Mouse (Mus musculus): Measurements from ENCODE around the gene Cfap36. TPM values are rescaled to one million over a fixed set of nuclear protein-coding genes. Genes with fewer than 3 reads are reported as not detected.
A peak's percentile ranks its signal among the peaks of the same experiment; 100 is the strongest.

Gene Cfap36
- polyA plus RNA-seq (2012; rRNA removed): 2.0 and 2.1 TPM in 2 replicates

GRCm38 (mm10) chr11:29246883-29247650 is at the start of gene Cfap36:
Gene Cfap36 (minus strand): TSS chr11:29247409.
- DNase-seq (ENCODE audit: low read depth in 1 of 2, low spot score in 2 of 2): peak; percentile 85 to 95
- WGBS: under 1% methylated on average over 53 of the region's 53 CpGs

GRCm38 (mm10) chr11:29287305-29287704 is 40.1 kb upstream of the Cfap36 start:
- TF ChIP-seq POLR2A (IDR thresholded peaks at IDR 0.05; ENCODE audit: low read depth, low read length) (no peak), CTCF (IDR thresholded peaks at IDR 0.05; ENCODE audit: extremely low read depth, insufficient read depth, insufficient read length, insufficient replicate concordance) (no peak)

More at GRCm38 (mm10) chr11:29246883-29247650, at the start of gene Cfap36:
- H3K27me3 ChIP-seq (ENCODE audit: control insufficient read depth, insufficient read depth, low read length): no peaks in the 10 kb centered on the region
- H3K27ac ChIP-seq (ENCODE audit: insufficient read depth, low read length): peak within 1 kb of the TSS; percentile 58
- no peak for TF ChIP-seq CTCF (IDR thresholded peaks at IDR 0.05; ENCODE audit: extremely low read depth, insufficient read depth, insufficient read length, insufficient replicate concordance)
- TF ChIP-seq POLR2A (IDR thresholded peaks at IDR 0.05; ENCODE audit: low read depth, low read length): no peak
- peaks cover 7% of the 10 kb centered on the region for H3K36me3 ChIP-seq (ENCODE audit: control insufficient read depth, insufficient read depth, low read length)
- H3K4me1 ChIP-seq (ENCODE audit: control insufficient read depth, insufficient read depth, insufficient read length): no peaks in the 10 kb centered on the region
- peak within 1 kb of the TSS; percentile 93 for H3K4me3 ChIP-seq (ENCODE audit: extremely low read depth, insufficient read depth, insufficient read length)

GRCm38 (mm10) chr11:29286040-29286439 is 38.8 kb upstream of the Cfap36 start:
- TF ChIP-seq POLR2A (IDR thresholded peaks at IDR 0.05; ENCODE audit: low read depth, low read length) (no peak), CTCF (IDR thresholded peaks at IDR 0.05; ENCODE audit: extremely low read depth, insufficient read depth, insufficient read length, insufficient replicate concordance) (no peak)
- H3K4me3 ChIP-seq (ENCODE audit: extremely low read depth, insufficient read depth, insufficient read length): no peak overlapping the region
- no peak for DNase-seq (ENCODE audit: low read depth in 1 of 2, low spot score in 2 of 2)
- H3K4me1 ChIP-seq (ENCODE audit: control insufficient read depth, insufficient read depth, insufficient read length): no peaks in the 10 kb centered on the region
- H3K27me3 ChIP-seq (ENCODE audit: control insufficient read depth, insufficient read depth, low read length): no peaks in the 10 kb centered on the region
- H3K27ac ChIP-seq (ENCODE audit: insufficient read depth, low read length): no peak overlapping the region
- no peaks in the 10 kb centered on the region for H3K36me3 ChIP-seq (ENCODE audit: control insufficient read depth, insufficient read depth, low read length)

More at GRCm38 (mm10) chr11:29287305-29287704, 40.1 kb upstream of the Cfap36 start:
- no peaks in the 10 kb centered on the region for H3K27me3 ChIP-seq (ENCODE audit: control insufficient read depth, insufficient read depth, low read length)
- H3K27ac ChIP-seq (ENCODE audit: insufficient read depth, low read length): no peak overlapping the region
- H3K4me1 ChIP-seq (ENCODE audit: control insufficient read depth, insufficient read depth, insufficient read length): no peaks in the 10 kb centered on the region
- no peak for DNase-seq (ENCODE audit: low read depth in 1 of 2, low spot score in 2 of 2)
- H3K4me3 ChIP-seq (ENCODE audit: extremely low read depth, insufficient read depth, insufficient read length): no peak overlapping the region
- H3K36me3 ChIP-seq (ENCODE audit: control insufficient read depth, insufficient read depth, low read length): no peaks in the 10 kb centered on the region

DNA sequence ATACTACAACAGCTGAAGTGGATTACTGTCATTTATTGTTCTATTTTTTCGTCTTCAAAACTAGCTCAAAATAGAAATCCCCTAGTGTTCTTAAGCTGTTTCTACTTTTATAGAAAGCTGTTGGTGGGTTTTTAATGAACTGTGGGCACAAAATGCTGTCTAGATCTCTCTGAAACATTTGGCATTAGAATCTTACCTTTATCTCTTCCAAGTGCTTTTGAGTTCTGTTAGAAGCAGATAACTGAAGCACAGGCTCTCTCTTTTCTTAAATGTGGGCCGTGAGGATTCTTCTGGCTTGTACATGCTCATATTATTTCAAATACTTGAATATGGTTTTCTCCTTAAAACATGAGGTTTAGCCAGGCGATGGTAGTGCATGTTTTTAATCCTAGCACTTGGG is 27.5 kb upstream of the Cfap36 start:
- no peaks in the 10 kb centered on the region for H3K36me3 ChIP-seq (ENCODE audit: control insufficient read depth, insufficient read depth, low read length)
- H3K4me1 ChIP-seq (ENCODE audit: control insufficient read depth, insufficient read depth, insufficient read length): no peaks in the 10 kb centered on the region
- no peaks in the 10 kb centered on the region for H3K27me3 ChIP-seq (ENCODE audit: control insufficient read depth, insufficient read depth, low read length)
- DNase-seq (ENCODE audit: low read depth in 1 of 2, low spot score in 2 of 2): no peak
- no peak overlapping the region for H3K4me3 ChIP-seq (ENCODE audit: extremely low read depth, insufficient read depth, insufficient read length)
- H3K27ac ChIP-seq (ENCODE audit: insufficient read depth, low read length): no peak overlapping the region
- no peak for TF ChIP-seq CTCF (IDR thresholded peaks at IDR 0.05; ENCODE audit: extremely low read depth, insufficient read depth, insufficient read length, insufficient replicate concordance)
- no peak for TF ChIP-seq POLR2A (IDR thresholded peaks at IDR 0.05; ENCODE audit: low read depth, low read length)
- 78% methylated on average over 3 of the region's 3 CpGs for WGBS

DNA sequence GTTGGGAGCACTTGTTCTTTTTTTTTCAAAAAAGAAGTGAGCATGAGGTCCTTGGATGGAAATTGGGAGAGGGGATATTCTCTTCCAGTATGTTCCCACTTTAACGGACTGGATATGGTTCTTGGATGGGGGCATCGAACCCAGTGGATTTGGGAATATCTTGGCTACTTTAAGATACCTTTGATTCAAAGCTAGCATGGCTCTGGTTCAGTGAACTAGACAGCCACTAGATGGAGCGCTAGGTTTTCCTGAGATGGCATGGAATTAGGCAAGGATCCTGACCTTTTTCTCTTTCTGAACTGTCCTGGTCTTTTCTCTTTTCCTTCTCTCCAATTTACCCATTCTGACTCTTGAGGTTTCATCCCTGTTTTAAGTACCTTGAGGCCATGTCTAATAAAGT is 20.6 kb upstream of the Cfap36 start:
- WGBS: 26% methylated on average over 3 of the region's 3 CpGs
- TF ChIP-seq CTCF (IDR thresholded peaks at IDR 0.05; ENCODE audit: extremely low read depth, insufficient read depth, insufficient read length, insufficient replicate concordance) (no peak), POLR2A (IDR thresholded peaks at IDR 0.05; ENCODE audit: low read depth, low read length) (no peak)
- Histone ChIP-seq H3K4me3 (ENCODE audit: extremely low read depth, insufficient read depth, insufficient read length) (no peak overlapping the region), H3K36me3 (ENCODE audit: control insufficient read depth, insufficient read depth, low read length) (no peaks in the 10 kb centered on the region), H3K27me3 (ENCODE audit: control insufficient read depth, insufficient read depth, low read length) (no peaks in the 10 kb centered on the region), H3K27ac (ENCODE audit: insufficient read depth, low read length) (no peak overlapping the region), H3K4me1 (ENCODE audit: control insufficient read depth, insufficient read depth, insufficient read length) (no peaks in the 10 kb centered on the region)
- no peak for DNase-seq (ENCODE audit: low read depth in 1 of 2, low spot score in 2 of 2)

- Histone ChIP-seq H3K27ac (ENCODE audit: insufficient read depth, low read length) (no peak overlapping the region), H3K4me1 (ENCODE audit: control insufficient read depth, insufficient read depth, insufficient read length) (no peaks in the 10 kb centered on the region), H3K27me3 (ENCODE audit: control insufficient read depth, insufficient read depth, low read length) (no peaks in the 10 kb centered on the region), H3K4me3 (ENCODE audit: extremely low read depth, insufficient read depth, insufficient read length) (no peak overlapping the region), H3K36me3 (ENCODE audit: control insufficient read depth, insufficient read depth, low read length) (no peaks in the 10 kb centered on the region)
- DNase-seq (ENCODE audit: low read depth in 1 of 2, low spot score in 2 of 2): no peak
- TF ChIP-seq POLR2A (IDR thresholded peaks at IDR 0.05; ENCODE audit: low read depth, low read length) (no peak), CTCF (IDR thresholded peaks at IDR 0.05; ENCODE audit: extremely low read depth, insufficient read depth, insufficient read length, insufficient replicate concordance) (no peak)
- WGBS: 83% methylated on average over 1 of the region's 1 CpGs
Measured at GRCm38 (mm10) chr11:29254643-29255042, 7.4 kb upstream of the Cfap36 start.

- 96% methylated on average over 5 of the region's 5 CpGs for WGBS
- TF ChIP-seq CTCF (IDR thresholded peaks at IDR 0.05; ENCODE audit: extremely low read depth, insufficient read depth, insufficient read length, insufficient replicate concordance) (no peak), POLR2A (IDR thresholded peaks at IDR 0.05; ENCODE audit: low read depth, low read length) (no peak)
- H3K27me3 ChIP-seq (ENCODE audit: control insufficient read depth, insufficient read depth, low read length): no peaks in the 10 kb centered on the region
Measured at GRCm38 (mm10) chr11:29248386-29248785, 1.2 kb upstream of the Cfap36 start.

More at GRCm38 (mm10) chr11:29248386-29248785, 1.2 kb upstream of the Cfap36 start:
- no peak overlapping the region for H3K4me3 ChIP-seq (ENCODE audit: extremely low read depth, insufficient read depth, insufficient read length)
- peaks cover 2% of the 10 kb centered on the region; the same call in 1 of the 2 replicates for H3K36me3 ChIP-seq (ENCODE audit: control insufficient read depth, insufficient read depth, low read length)
- H3K27ac ChIP-seq (ENCODE audit: insufficient read depth, low read length): no peak overlapping the region
- no peak for DNase-seq (ENCODE audit: low read depth in 1 of 2, low spot score in 2 of 2)
- H3K4me1 ChIP-seq (ENCODE audit: control insufficient read depth, insufficient read depth, insufficient read length): no peaks in the 10 kb centered on the region
